Mouse (Mus musculus) testis, adult 10 weeks (tissue): Measurements from ENCODE around the gene Rhbdl3. TPM values are rescaled to one million over a fixed set of nuclear protein-coding genes. Genes with fewer than 3 reads are reported as not detected.

Experiments
- polyA plus RNA-seq: library from polyadenylated mRNA; stranded (reverse); fragments of 350-450 nt; fragmentation: Illumina TruSeq; extraction: RNeasy Lipid Tissue Mini Kit (QIAGEN cat#74804); gene quantifications from one replicate; pipeline ENCODE4 v1.2.3, GENCODE M21; 2014; ENCODE audit warnings: low read depth, low replicate concordance

The Rhbdl3 gene
- 0.18 TPM for polyA plus RNA-seq

DNA sequence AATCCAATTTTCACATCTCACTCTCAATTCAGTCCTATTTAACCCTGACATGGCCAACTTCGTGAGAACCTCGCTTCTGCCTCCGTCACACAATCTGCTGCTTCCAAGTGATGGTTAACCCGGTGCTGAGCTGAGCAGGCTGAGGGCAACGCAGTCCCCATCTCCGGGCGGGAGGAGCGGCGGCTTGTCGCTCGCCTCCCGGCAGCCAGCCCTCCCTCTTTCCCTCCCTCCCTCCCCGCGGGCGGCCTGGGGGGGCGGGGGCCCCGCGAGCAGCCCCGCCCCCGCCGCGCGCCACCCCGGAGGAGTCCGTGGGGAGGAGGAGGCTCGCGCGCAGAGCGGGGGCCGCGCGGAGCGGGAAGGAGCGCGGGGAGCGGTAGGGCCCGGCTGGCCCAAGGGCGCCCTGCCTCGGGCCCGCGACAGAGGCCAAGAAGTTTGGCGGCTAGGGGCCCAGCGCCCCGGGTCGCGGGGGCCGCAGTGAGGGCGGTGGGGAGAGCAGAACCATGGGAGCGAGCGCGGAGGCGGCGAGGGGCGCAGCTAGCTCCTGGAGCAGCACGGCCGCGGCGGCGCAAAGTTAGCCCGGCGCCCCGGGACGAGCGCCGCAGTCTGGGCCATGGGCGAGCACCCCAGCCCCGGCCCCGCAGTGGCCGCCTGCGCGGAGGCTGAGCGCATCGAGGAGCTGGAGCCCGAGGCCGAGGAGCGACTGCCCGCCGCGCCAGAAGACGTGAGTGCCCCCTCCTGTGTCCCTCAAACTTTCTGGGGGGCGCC, at the start of gene Rhbdl3:
Gene Rhbdl3 (plus strand): TSS at position 362 of the 765 bp plus-strand sequence.

DNA sequence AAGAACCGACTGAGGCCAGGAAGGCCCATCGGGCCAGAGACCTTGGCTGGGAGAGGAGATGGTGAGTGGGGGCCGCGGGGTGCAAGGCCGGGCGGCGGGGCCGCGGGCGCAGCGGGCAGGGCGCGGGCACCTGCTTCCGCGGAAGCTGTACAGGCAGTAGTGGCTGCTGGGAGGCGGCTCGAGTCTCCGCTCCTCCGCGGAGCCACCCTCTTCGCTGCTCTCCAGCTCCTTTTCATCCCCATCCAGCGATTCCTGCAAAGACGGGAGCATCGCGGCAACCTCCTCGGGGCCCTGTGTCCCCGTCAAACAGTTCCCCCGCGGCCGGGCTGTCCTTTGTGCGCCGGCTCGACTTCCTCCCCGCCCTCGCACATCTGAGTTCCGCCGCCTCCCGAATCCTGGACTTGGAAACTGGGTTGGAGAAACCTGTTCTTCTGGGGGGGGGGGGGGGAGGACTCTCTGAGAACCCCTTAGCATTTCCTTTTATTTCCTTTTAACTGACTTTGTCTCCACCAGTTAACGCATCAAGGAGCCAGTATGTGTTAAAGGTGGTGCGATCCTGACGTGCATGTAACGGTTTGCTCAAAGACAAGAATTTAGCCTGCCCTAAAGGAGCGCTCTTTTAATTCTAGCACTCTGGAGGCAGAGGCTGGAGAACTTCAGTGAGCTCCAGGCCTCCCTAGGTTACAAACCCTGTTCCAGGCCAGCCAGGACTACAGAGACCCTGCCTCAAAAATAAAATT, 77.2 kb downstream of the Rhbdl3 start, which contains the start of gene 5730455P16Rik:
Gene 5730455P16Rik (minus strand): TSS at position 323 of the 740 bp plus-strand sequence.

DNA sequence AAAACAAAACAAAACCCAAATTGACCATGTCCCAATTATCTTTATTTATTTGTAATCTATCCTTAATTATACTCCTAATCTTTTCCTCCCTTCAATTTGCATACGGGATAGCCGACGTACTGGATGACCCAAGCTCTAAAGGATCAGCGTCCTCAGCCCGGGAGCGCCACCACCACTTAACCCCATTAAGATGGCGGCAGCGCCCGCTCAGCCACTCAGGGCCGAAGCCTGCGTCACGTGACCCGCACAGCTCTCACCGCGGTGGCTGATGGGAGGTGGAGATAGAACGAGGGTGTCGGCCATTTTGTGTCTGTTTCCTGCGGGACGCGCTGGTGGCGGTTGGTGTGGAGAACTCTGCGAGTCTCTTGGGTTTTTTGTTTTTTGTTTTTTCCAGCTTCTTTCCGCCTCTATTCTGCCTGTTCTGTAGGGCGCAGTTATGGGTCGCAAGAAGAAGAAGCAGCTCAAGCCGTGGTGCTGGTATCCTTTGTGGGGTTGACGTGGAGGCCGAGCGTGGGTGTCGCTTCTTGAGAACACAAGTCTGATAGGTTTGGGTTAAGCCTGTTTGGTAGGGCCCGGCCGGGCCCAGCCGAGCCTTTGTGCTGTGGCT, 82.4 kb downstream of the Rhbdl3 start, which contains the start of gene Zfp207:
Gene Zfp207 (plus strand): TSS at position 261 of the 607 bp plus-strand sequence.

Other genes starting within 250 kb of the Rhbdl3 start
- gene Crlf3, start 219.9 kb upstream of the Rhbdl3 start, polyA plus RNA-seq, result 10.8 TPM
- 11.1 TPM for gene Atad5, start 211.5 kb upstream of the Rhbdl3 start, polyA plus RNA-seq
- 10.3 TPM for gene Tefm, start 158.7 kb upstream of the Rhbdl3 start, polyA plus RNA-seq
- 0.60 TPM for gene Adap2, start 146.8 kb upstream of the Rhbdl3 start, polyA plus RNA-seq
- gene Rnf135, start 117.1 kb upstream of the Rhbdl3 start, polyA plus RNA-seq, result 3.6 TPM
- gene Rhot1, start 91.9 kb upstream of the Rhbdl3 start, polyA plus RNA-seq, result 156 TPM
- gene 5730455P16Rik, start 77.1 kb downstream of the Rhbdl3 start, polyA plus RNA-seq, result 11.5 TPM
- gene Zfp207, start 82.4 kb downstream of the Rhbdl3 start, polyA plus RNA-seq, result 186 TPM
- 161 TPM for gene Psmd11, start 127.7 kb downstream of the Rhbdl3 start, polyA plus RNA-seq
- 0.63 TPM for gene Cdk5r1, start 176.1 kb downstream of the Rhbdl3 start, polyA plus RNA-seq